Mouse (Mus musculus): ENCODE results near the gene Nbdy. TPM values are rescaled to one million over a fixed set of nuclear protein-coding genes. Genes with fewer than 3 reads are reported as not detected.

The Nbdy gene
- total RNA-seq (2023): 5.5 to 6.8 TPM (median 6.1 TPM) in 4 replicates

GRCm38 (mm10) chrX:153723110-153723916 lies at the start of gene Nbdy:
TSS of gene Nbdy (plus strand) at chrX:153723590.

DNA sequence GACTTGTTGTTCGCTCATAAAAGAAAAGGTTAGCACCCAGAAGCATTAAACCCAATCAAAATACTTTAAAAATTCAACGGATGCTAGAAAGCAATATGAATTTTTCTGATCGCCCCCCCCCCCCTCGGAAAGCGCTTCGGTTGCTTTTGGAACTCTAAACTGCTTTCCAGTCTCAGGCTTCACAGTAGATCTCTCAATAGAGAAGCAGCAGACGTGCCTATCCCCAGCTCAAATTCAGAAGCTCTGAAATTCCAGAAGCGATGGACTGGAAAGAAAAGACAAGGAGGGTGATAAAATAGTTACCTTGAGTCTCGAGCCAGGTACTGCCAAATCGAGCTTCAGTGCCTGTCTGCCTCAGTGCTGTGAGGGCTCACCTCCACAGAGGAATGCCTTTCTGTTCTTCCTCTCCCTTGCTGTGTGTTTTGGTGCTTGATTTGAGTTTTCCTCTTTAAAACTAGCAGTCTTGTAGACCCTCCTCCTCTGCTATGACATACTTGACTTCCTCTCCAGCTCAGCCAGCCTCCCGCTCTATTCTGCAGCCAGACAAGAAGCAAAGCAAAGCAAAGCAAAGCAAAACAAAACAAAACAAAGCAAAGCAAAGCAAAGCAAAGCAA lies 27.5 kb upstream of the Nbdy start, which contains the start of gene Kctd12b:
TSS of gene Kctd12b (minus strand) at position 610 of the 614 bp plus-strand sequence.

Other genes starting within 250 kb of the Nbdy start
- 50.2 to 53.5 TPM (median 52.0 TPM) in 4 replicates for gene Ubqln2, start 225.4 kb upstream of the Nbdy start, total RNA-seq (2023)
- gene Cypt3, start 165.0 kb upstream of the Nbdy start, total RNA-seq (2023): not detected in 4 replicates
- 0.15 to 0.39 TPM (median 0.25 TPM) in 4 replicates for gene Kctd12b, start 27.2 kb upstream of the Nbdy start, total RNA-seq (2023)
- 1.1 TPM in 1 of 4 replicates, not detected in the others for gene Spin2c, start 108.6 kb downstream of the Nbdy start, total RNA-seq (2023)